Mouse (Mus musculus) ES-E14 (cell line): ENCODE data around the gene Lad1.

Experiments used
- CHD2 ChIP-seq: IDR thresholded peaks from 2 replicates; pipeline ENCODE4 v1.6.1; 2014; ENCODE audit warnings: mild to moderate bottlenecking, low read depth, low read length, inconsistent platforms
- MAFK ChIP-seq: IDR thresholded peaks from 2 replicates; pipeline ENCODE4 v1.6.1; 2014; ENCODE audit warnings: mild to moderate bottlenecking, low read depth, low read length, inconsistent platforms; ENCODE audit not compliant: insufficient read depth
- ZC3H11A ChIP-seq: IDR thresholded peaks from 2 replicates; pipeline ENCODE4 v1.6.1; 2012; ENCODE audit warnings: low read depth, mild to moderate bottlenecking, inconsistent platforms, low read length, borderline replicate concordance
- ZNF384 ChIP-seq: IDR thresholded peaks from 2 replicates; pipeline ENCODE4 v1.6.1; 2012; ENCODE audit warnings: low read depth, low read length, inconsistent platforms

- TF ChIP-seq ZNF384 (no peak), MAFK (no peak), ZC3H11A (no peak), CHD2 (no peak)
Observed at GRCm38 (mm10) chr1:135834206-135834859, 15.9 kb downstream of the Lad1 start.
